Mouse (Mus musculus) neural tube, embryonic 14.5 days (tissue): Measurements from ENCODE around the gene Fgfr2. TPM values are rescaled to one million over a fixed set of nuclear protein-coding genes. Genes with fewer than 3 reads are reported as not detected.

ENCODE experiments used
- ATAC-seq: fragments of 200-750 bp; cut with Nextera tagmentation; 2 replicates; pipeline ENCODE4 v1.8.0; 2017; ENCODE audit warnings: low read depth, mild to moderate bottlenecking, moderate TSS enrichment, moderate library complexity
- H3K27ac ChIP-seq: fragments of 300-500 bp; sonication (generic); 2 replicates; pipeline ENCODE4 v1.5.1; 2014; ENCODE audit warnings: low read depth, mild to moderate bottlenecking, control low read depth, low read length, moderate library complexity, mixed read lengths
- H3K27me3 ChIP-seq: fragments of 300-500 bp; sonication (generic); 2 replicates; pipeline ENCODE4 v1.6.1; 2014; ENCODE audit warnings: low read length; ENCODE audit not compliant: control insufficient read depth, insufficient read depth
- H3K36me3 ChIP-seq: fragments of 300-500 bp; sonication (generic); 2 replicates; pipeline ENCODE4 v1.6.1; 2014; ENCODE audit warnings: low read length, mixed read lengths; ENCODE audit not compliant: control insufficient read depth, insufficient read depth
- H3K4me1 ChIP-seq: fragments of 300-500 bp; sonication (generic); 2 replicates; pipeline ENCODE4 v1.6.1; 2014; ENCODE audit warnings: low read length; ENCODE audit not compliant: control insufficient read depth, insufficient read depth
- H3K4me2 ChIP-seq: fragments of 300-500 bp; sonication (generic); 2 replicates; pipeline ENCODE4 v1.6.1; 2014; ENCODE audit warnings: mild to moderate bottlenecking, low read depth, low read length, control low read depth
- H3K4me3 ChIP-seq: fragments of 300-500 bp; sonication (generic); 2 replicates; pipeline ENCODE4 v1.5.1; 2014; ENCODE audit warnings: low read depth, low read length, control low read depth, mixed read lengths
- H3K9ac ChIP-seq: fragments of 300-500 bp; sonication (generic); replicated peaks from 2 replicates; pipeline ENCODE4 v1.6.1; 2014; ENCODE audit warnings: low read depth, mild to moderate bottlenecking, control low read depth, low read length, mixed read lengths
- H3K9me3 ChIP-seq: fragments of 300-500 bp; sonication (generic); 2 replicates; pipeline ENCODE4 v1.6.1; 2016; ENCODE audit warnings: low read length; ENCODE audit not compliant: control insufficient read depth
- WGBS: fragments of 180-500 bp; shearing (Covaris S2); extraction: QIAGEN DNeasy Blood & Tissue Kit; methylation state at CpG from one replicate; pipeline ENCODE4 v1.1.7; 2014; 5-methylcytosine and 5-hydroxymethylcytosine counted together
- polyA plus RNA-seq: library from polyadenylated mRNA; unstranded; fragments of >200 nt; fragmentation: Nextera tagmentation; extraction: Ambion mirVana; gene quantifications from 2 replicates; pipeline ENCODE4 v1.2.1, GENCODE M21; 2014

Gene Fgfr2
- polyA plus RNA-seq, 1 experiment from 2014 or later, result 28.1 TPM

GRCm38 (mm10) chr7:131807257-131807656 lies 1315.9 kb downstream of the Fgfr2 start:
- Histone ChIP-seq H3K4me1 (no peaks in the 10 kb centered on the region), H3K4me2 (no peak overlapping the region), H3K27ac (no peak overlapping the region), H3K4me3 (no peak overlapping the region), H3K27me3 (no peaks in the 10 kb centered on the region), H3K36me3 (no peaks in the 10 kb centered on the region), H3K9ac (no peak overlapping the region), H3K9me3 (no peaks in the 10 kb centered on the region)
- ATAC-seq, result no peak
- 69% methylated on average over 2 of the region's 2 CpGs for WGBS

- ATAC-seq, result no peak
- H3K4me3 ChIP-seq, result no peak overlapping the region
- H3K27me3 ChIP-seq, result no peaks in the 10 kb centered on the region
These were observed 1317.5 kb downstream of the Fgfr2 start for GRCm38 (mm10) chr7:131805525-131806202.

GRCm38 (mm10) chr7:131800416-131801045 lies 1322.6 kb downstream of the Fgfr2 start:
- Histone ChIP-seq H3K4me2 (no peak overlapping the region), H3K4me3 (no peak overlapping the region), H3K9me3 (no peaks in the 10 kb centered on the region), H3K9ac (no peak overlapping the region), H3K27ac (no peak overlapping the region), H3K36me3 (no peaks in the 10 kb centered on the region), H3K4me1 (peaks cover 5% of the 10 kb centered on the region; the same call in 1 of the 2 replicates), H3K27me3 (no peaks in the 10 kb centered on the region)
- ATAC-seq, result 0 out of 2 replicates have a peak, but pooled peaks have one; percentile 34
- 11% methylated on average over 6 of the region's 6 CpGs for WGBS

More at GRCm38 (mm10) chr7:131805525-131806202, 1317.5 kb downstream of the Fgfr2 start:
- WGBS, result 21% methylated on average over 9 of the region's 9 CpGs
- Histone ChIP-seq H3K27ac (no peak overlapping the region), H3K4me2 (no peak overlapping the region), H3K36me3 (no peaks in the 10 kb centered on the region), H3K9me3 (no peaks in the 10 kb centered on the region), H3K4me1 (peaks cover 5% of the 10 kb centered on the region; the same call in 1 of the 2 replicates), H3K9ac (no peak overlapping the region)

- ATAC-seq, result no peak
- Histone ChIP-seq H3K4me3 (no peak overlapping the region), H3K36me3 (no peaks in the 10 kb centered on the region), H3K27ac (no peak overlapping the region), H3K9me3 (no peaks in the 10 kb centered on the region), H3K27me3 (no peaks in the 10 kb centered on the region), H3K9ac (no peak overlapping the region), H3K4me1 (peaks cover 5% of the 10 kb centered on the region; the same call in 1 of the 2 replicates), H3K4me2 (no peak overlapping the region)
- 38% methylated on average over 6 of the region's 6 CpGs for WGBS
These were observed 1326.0 kb downstream of the Fgfr2 start for GRCm38 (mm10) chr7:131797161-131797560.

GRCm38 (mm10) chr7:131788595-131789206 lies 1334.4 kb downstream of the Fgfr2 start:
- Histone ChIP-seq H3K9ac (no peak overlapping the region), H3K27me3 (no peaks in the 10 kb centered on the region; the same call in 1 of the 2 replicates), H3K27ac (no peak overlapping the region), H3K36me3 (no peaks in the 10 kb centered on the region), H3K4me3 (no peak overlapping the region), H3K4me1 (no peaks in the 10 kb centered on the region), H3K9me3 (no peaks in the 10 kb centered on the region), H3K4me2 (peak overlapping the region; percentile 3; the same call in 1 of the 2 replicates)
- WGBS, result 25% methylated on average over 10 of the region's 10 CpGs
- no peak for ATAC-seq

- Histone ChIP-seq H3K4me2 (no peak overlapping the region), H3K27me3 (peaks cover 7% of the 10 kb centered on the region; the same call in 1 of the 2 replicates), H3K9me3 (no peaks in the 10 kb centered on the region), H3K9ac (no peak overlapping the region), H3K4me3 (no peak overlapping the region), H3K36me3 (no peaks in the 10 kb centered on the region), H3K27ac (no peak overlapping the region), H3K4me1 (no peaks in the 10 kb centered on the region)
- WGBS, result 92% methylated on average over 3 of the region's 3 CpGs
- no peak for ATAC-seq
These were observed 1337.4 kb downstream of the Fgfr2 start for GRCm38 (mm10) chr7:131785721-131786120.

- H3K9me3 ChIP-seq, result no peaks in the 10 kb centered on the region
- H3K27ac ChIP-seq, result no peak overlapping the region
- no peak overlapping the region for H3K4me2 ChIP-seq
- WGBS, result 30% methylated on average over 24 of the region's 24 CpGs
- H3K27me3 ChIP-seq, result peaks cover 19% of the 10 kb centered on the region
- H3K4me1 ChIP-seq, result peaks cover 8% of the 10 kb centered on the region; the same call in 1 of the 2 replicates
- no peak overlapping the region for H3K4me3 ChIP-seq
- ATAC-seq, result peak; percentile 62; the same call in 1 of the 2 replicates
- H3K9ac ChIP-seq, result no peak overlapping the region
- H3K36me3 ChIP-seq, result no peaks in the 10 kb centered on the region
These were observed 1344.7 kb downstream of the Fgfr2 start for GRCm38 (mm10) chr7:131778271-131778985.

- WGBS, result 11% methylated on average over 10 of the region's 10 CpGs
- peak; percentile 80 for ATAC-seq
- Histone ChIP-seq H3K4me3 (no peak overlapping the region), H3K4me1 (peaks cover 8% of the 10 kb centered on the region; the same call in 1 of the 2 replicates), H3K4me2 (no peak overlapping the region), H3K27me3 (peaks cover 22% of the 10 kb centered on the region), H3K9me3 (no peaks in the 10 kb centered on the region), H3K27ac (no peak overlapping the region), H3K36me3 (no peaks in the 10 kb centered on the region), H3K9ac (no peak overlapping the region)
These were observed 1345.5 kb downstream of the Fgfr2 start for GRCm38 (mm10) chr7:131777461-131778270.
